Mouse (Mus musculus): Measurements from ENCODE around the gene Dhx9.
A peak's percentile ranks its signal among the peaks of the same experiment; 100 is the strongest.
"Not testable (repeated sequence)": the region's sequence is repeated elsewhere in the genome, so short reads cannot be mapped to it uniquely, and the experiment has no call there.

Dhx9 gene

DNA sequence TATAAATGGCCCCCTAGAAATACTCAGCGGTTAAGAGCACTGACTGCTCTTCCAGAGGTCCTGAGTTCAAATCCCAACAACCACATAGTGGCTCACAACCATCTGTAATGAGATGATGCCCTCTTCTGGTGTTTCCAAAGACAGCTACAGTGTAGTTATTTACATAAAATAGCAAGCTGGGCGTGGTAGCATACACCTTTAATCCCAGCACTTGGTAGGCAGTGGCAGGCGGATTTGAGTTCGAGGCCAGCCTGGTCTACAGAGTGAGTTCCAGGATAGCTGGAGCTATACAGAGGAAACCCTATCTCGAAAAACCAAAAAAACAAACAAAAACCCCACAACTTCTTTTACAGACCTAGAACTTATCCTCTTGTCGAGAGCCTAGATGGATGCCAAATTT is 1.3 kb downstream of the Dhx9 start:
- DNase-seq (ENCODE audit: low spot score) = not testable (repeated sequence)

DNA sequence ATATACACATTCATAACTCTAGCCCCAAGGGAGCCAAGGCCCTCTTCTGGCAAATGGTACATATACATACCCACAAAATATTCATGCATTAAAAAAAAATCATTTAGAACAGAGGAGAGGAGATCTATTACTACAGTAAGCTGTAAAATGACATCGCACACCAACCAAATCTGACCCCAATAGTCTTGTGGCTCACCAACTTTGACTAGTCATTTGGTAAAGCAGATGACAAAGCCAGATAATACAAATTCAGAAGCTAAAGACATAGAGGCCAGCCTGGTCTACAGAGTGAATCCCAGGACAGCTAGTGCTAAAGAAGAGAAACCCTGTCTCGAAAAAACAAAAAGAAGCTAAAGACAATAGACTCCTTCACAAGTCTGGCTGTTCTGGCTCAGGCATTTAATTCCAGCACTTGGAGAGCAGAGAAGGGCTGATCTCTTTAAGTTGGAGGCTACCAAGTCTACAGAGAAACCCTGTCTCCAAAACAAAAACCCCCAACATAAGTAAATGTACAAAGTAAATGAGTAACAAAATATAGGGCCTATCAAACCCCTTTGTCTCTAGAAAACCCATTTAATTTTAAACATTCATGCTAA is 2.2 kb downstream of the Dhx9 start:
- no peak for DNase-seq (ENCODE audit: low spot score)

DNA sequence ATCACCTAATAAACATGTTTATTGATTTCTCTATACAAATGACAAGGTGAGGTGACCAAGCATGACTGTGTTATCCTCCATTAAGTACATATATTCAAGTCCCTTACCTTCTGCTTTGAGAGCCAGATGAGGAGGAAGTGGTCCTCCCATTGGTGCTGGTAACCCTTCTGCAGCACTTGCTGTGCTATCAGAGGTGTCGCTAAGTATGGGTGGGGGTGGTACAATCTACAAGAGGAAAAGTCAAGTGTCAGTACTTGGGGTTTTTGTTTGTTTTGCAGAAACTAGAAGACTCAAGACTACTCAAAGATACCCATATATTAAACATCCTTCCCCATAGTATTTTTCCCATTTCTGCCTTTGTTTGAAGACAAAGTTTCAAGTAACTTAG is 6.4 kb downstream of the Dhx9 start:
- DNase-seq (ENCODE audit: low spot score) = no peak

GRCm38 (mm10) chr1:153480386-153481024 is 7.0 kb downstream of the Dhx9 start:
- no peak for DNase-seq (ENCODE audit: low spot score)

GRCm38 (mm10) chr1:153479296-153479695 is 8.2 kb downstream of the Dhx9 start:
- no peak for DNase-seq (ENCODE audit: low spot score)

DNA sequence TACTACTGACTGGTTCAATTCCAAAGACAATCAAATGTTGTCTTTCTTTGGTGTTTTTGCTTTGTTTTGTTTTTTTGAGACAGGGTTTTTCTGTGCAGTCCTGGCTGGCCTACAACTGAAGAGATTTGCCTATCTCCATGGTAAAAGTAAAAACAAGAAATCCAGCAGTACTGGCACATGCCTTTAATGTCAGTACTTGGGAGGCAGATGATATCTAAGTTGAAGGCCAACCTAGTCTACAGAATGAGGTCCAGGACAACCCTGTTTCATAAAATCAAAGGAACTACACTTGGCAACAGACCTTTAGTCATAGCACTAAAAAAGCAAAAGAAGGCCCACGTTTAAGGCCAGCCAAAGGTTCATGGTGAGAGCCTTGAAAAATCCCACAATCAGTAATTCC is 25.7 kb downstream of the Dhx9 start:
- no peak for DNase-seq (ENCODE audit: low spot score)

- DNase-seq (ENCODE audit: low spot score) = no peak
These were observed 31.3 kb downstream of the Dhx9 start for GRCm38 (mm10) chr1:153456137-153456536.

- no peak for DNase-seq (ENCODE audit: low spot score)
These were observed 34.3 kb downstream of the Dhx9 start for GRCm38 (mm10) chr1:153453146-153453642.

DNA sequence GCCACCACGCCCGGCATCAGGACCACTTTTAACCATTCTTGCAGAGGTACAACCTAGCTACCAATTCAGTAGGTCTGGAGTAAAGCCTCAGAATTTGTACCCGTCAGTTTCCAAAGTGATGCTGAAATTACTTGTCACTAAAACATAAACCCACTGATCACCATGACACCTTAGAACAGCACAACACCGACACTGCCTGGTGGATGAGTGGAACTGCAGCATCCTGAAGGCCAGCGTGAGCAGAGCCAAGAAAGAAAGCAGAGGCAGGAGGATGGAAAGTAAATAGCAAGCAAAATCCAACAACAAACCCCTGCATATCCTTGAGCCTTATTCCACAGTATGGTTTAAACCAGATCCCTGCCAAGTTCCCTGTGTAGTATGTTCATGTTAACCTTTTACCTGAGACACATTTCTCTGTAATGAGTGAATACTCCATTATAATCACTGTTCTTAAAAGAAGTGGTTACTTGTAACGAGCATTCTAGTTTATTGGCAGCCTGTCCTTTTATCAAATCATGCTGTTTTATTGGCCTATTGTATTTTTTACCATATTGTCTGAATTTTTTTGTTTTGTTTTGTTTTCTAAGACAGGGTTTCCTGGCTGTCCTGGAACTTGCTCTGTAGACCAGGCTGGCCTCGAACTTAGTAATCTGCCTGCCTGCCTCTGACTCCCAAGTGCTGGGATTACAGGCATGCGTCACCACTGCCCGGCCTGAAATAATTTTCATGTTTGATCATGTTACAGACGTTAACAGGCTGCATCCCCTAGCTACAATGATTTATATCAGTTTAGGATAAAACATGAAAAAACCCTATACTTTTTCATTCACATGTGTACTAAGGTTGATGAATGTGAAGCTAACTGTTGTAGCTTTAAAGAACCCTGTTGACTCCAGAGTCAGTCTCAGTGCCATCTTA is 36.0 kb downstream of the Dhx9 start:
- no peak for DNase-seq (ENCODE audit: low spot score)

GRCm38 (mm10) chr1:153446120-153446831 is 41.2 kb downstream of the Dhx9 start:
- no peak for DNase-seq (ENCODE audit: low spot score)

GRCm38 (mm10) chr1:153443632-153444031 is 43.8 kb downstream of the Dhx9 start:
- DNase-seq (ENCODE audit: low spot score) = no peak

GRCm38 (mm10) chr1:153443019-153443418 is 44.4 kb downstream of the Dhx9 start:
- no peak for DNase-seq (ENCODE audit: low spot score)

DNA sequence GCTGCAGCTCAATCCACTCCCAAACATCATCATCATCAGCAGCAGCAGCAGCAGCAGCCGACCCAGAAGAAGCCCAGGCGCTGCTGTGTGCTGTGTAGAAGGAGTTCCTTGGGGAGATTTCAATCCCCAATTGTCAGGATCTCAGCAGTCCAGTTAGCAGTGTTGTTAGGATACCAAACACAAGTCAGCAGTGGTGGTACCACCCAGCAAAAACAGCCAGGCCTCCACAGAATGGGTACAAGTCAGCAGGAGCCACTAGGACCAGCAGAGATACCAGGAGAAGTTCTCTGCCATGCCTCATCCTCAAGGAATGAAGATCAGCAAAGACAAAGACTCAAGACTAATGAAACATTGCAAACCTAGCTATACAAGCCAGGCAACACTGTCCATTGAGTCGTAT is 45.8 kb downstream of the Dhx9 start:
- DNase-seq (ENCODE audit: low spot score) = no peak

DNA sequence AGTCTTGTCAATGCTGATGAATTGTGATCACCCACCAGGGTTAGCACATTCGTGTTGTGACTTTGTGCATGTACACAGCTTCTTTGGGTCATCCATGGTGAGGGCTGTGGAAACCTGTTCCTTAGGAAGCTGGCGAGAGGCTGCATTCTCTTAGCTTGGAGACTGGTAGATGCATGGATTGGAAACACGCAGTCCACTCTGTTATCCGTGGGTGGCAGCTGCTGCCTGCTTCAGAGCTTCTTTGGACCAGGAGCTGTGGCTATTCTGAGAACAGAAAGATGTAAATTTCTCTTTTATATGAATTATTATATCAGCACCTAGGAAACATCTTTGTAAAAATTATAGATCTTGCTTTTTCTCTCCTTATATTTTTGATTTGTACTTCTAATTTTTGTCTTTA is 46.7 kb downstream of the Dhx9 start:
- no peak for DNase-seq (ENCODE audit: low spot score)

GRCm38 (mm10) chr1:153437536-153437935 is 49.9 kb downstream of the Dhx9 start:
- DNase-seq (ENCODE audit: low spot score) = no peak

DNA sequence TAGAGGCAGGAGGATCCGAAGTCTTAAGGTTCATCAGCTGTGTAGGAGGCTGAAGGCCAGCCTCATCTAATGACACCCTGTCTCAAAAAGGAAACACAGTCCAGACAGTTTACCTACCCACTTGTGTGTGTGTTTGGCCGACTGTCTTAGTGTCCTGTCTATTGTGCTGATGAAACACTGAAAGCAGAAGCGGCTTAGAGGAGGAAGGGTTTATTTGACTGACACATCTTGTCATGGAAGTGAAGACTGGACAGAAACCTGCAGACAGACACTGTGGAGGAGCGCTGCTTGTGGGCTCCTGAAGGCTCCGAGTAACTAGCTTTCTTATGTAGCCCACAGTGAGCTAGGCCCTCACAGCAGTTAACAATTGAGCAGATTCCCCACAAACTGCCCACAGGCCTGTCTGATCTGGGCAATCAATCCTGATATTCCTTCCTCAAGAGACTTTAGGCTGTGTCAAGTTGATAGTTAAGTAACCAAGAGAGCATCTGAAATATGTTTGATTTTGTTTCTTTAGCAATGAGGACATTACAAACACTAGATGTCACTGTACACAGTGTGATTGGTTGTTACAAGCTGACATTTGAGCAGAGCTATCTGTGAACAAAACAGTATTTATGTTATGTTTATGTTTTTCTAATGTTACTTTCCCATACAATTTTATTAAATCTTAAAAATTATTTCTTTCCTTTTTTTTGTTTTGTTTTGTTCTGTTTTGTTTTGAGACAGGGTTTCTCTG is 53.4 kb downstream of the Dhx9 start:
- DNase-seq (ENCODE audit: low spot score) = no peak

DNA sequence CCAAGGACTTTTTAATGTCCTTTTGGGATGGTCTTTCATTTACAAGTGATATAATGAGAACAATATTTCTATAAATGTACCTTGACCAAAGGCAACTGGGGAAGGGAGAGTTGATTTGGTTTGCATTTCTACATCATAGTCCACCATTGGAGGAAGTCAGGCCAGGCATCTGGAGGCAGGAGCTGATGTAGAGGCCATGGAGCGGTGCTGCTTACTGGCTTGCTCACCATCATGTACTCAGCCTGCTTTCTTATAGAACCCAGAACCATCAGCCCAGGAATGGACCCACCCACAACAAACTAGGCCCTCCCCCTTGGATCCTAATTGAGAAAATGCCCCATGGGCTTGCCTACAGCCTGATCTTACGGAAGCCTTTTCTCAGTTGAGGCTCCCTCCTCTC is 55.1 kb downstream of the Dhx9 start:
- no peak for DNase-seq (ENCODE audit: low spot score)

- DNase-seq (ENCODE audit: low spot score) = no peak
These were observed 55.8 kb downstream of the Dhx9 start for GRCm38 (mm10) chr1:153431701-153432100.

GRCm38 (mm10) chr1:153431158-153431557 is 56.3 kb downstream of the Dhx9 start:
- no peak for DNase-seq (ENCODE audit: low spot score)

GRCm38 (mm10) chr1:153424770-153425584 is 62.5 kb downstream of the Dhx9 start, which contains the start of gene Shcbp1l:
Gene Shcbp1l, plus strand, starts transcription at chr1:153425162.
- DNase-seq (ENCODE audit: low spot score) = peak; percentile 28

DNA sequence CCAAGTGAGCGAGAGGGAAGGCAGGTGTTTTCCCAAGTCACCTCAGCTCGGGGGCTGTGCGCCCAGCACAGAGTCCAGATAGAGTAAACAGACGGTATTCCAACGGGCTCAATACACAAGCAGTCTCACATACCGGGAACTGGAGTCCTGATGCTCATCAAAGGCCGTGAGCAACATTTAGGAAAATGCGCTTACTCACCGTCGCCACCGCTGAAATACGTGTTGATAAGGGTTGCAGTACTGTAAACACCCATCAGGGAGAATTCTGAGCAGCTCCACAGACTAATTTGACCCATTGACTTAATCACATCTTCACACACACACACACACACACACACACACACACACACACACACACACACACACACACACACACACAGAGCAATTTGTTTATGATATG is 63.2 kb downstream of the Dhx9 start:
- DNase-seq (ENCODE audit: low spot score) = no peak
